Mouse (Mus musculus) left cerebral cortex, postnatal 14 days (tissue): ENCODE data around the gene Lhfpl2. TPM values are rescaled to one million over a fixed set of nuclear protein-coding genes. Genes with fewer than 3 reads are reported as not detected.
"Not testable (repeated sequence)": the region's sequence is repeated elsewhere in the genome, so short reads cannot be mapped to it uniquely, and the experiment has no call there.

Source experiments
- DNase-seq, 2 experiments: peaks; one replicate each; pipeline ENCODE4 v3.0.0; 2021 to 2022; ENCODE audit warnings: low spot score in 2 of 2, mixed read lengths in 1 of 2
- intact Hi-C: fragments of 180-260 bp; cut with DNase I; formaldehyde crosslinking; loops from one replicate; pipeline ENCODE4 v1.15.1; 2025
- long read RNA-seq, 2 experiments: library from polyadenylated mRNA; stranded (forward); transcript quantifications; one replicate each; pipeline ENCODE4 v2.0.0; 2021
- total RNA-seq, 2 experiments: library from RNA; stranded (reverse); gene quantifications; 2 replicates each; pipeline ENCODE4 v1.2.3; 2021

Gene Lhfpl2
- 10 to 100 TPM; 20.8 TPM for total RNA-seq
- long read RNA-seq, experiment 1, full-length matches to known transcripts: 18 of 23 reads
- long read RNA-seq, experiment 1, partial matches to known transcripts: 0 of 23 reads
- long read RNA-seq, experiment 1, other reads (novel, unspliced or antisense): 5 of 23 reads
- long read RNA-seq, experiment 2, full-length matches to known transcripts: 27 of 36 reads
- long read RNA-seq, experiment 2, partial matches to known transcripts: 5 of 36 reads
- long read RNA-seq, experiment 2, other reads (novel, unspliced or antisense): 4 of 36 reads

DNA sequence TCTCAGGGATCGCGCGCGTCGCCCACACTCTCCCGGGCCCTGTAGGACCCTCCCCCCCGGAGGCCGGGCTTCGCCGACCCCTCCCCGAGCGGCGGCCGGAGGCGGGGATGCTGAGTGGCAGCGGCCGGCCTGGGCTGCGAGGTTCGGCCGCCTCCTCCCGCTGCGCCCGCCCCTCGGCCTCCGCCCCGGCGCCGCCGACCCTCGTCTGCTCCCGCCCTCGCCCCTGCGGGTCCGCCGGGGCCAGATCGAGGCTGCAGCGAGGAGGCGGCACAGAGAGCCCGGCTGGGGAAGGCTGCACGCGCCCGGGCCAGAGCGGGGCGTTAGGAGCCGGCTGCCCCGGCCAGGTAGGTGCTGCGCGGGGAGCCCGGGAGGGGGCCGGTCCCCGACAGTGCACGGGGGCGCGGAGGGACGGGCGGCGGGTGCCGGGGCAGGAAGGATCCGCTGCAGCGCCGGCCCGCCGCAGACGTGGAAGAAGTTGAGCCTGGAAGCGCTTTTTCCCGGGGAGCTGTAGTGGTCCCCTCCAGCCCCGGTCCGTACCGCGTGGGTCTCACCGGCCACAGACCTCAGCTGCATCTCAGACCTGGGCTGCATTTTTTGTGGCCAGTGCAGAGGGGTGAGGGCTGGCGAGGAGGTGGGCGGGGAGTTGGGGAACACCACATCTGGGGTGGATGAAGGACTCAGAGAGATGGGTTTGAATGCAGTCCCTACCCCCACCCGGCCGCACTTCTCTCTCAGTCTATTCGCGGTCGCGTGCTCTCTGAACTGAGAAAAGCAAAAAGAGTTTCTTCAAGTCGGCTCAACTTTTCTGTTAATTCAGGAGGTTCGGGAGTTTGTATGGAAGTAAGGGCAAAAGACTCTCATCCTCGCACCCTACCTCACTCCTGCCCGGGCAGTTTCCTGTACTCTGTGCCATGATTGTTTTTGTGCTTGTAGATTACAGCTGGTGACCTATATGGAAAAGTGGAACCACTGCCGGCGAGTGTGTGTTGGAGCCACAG, at the start of gene Lhfpl2:
Gene Lhfpl2, plus strand, starts transcription at position 234 of the 998 bp plus-strand sequence.
- peak in 1 of 2 experiments; percentile 32 for DNase-seq
- intact Hi-C loops: no loop called here

- intact Hi-C loops: no loop called here
Measured at GRCm38 (mm10) chr13:94011996-94012575, 45.5 kb upstream of the Lhfpl2 start.

GRCm38 (mm10) chr13:94013986-94014385, 43.6 kb upstream of the Lhfpl2 start:
- intact Hi-C loops: no loop called here
- no peak for DNase-seq

More at GRCm38 (mm10) chr13:94011996-94012575, 45.5 kb upstream of the Lhfpl2 start:
- DNase-seq: no peak

DNA sequence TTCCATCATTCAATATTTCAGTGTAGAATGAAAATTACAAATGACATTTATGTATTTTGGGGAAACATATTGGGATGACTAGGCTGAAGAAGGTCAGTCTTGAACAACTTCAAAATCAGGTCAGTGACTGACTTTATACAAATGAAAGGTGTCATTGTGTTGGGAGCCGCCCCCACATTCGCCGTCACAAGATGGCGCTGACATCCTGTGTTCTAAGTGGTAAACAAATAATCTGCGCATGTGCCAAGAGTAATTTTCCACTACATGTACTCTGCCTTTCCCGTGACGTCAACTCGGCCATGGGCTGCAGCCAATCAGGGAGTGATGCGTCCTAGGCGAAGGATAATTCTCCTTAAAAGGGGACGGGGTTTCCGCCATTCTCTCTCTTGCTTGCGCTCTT, 33.0 kb upstream of the Lhfpl2 start:
- DNase-seq, intact Hi-C loops: not testable (repeated sequence)

GRCm38 (mm10) chr13:94029147-94029546, 28.4 kb upstream of the Lhfpl2 start:
- intact Hi-C loops: no loop called here
- DNase-seq: peak in 1 of 2 experiments; percentile 20

GRCm38 (mm10) chr13:94030551-94030950, 27.0 kb upstream of the Lhfpl2 start:
- intact Hi-C loops: no loop called here
- DNase-seq: no peak

DNA sequence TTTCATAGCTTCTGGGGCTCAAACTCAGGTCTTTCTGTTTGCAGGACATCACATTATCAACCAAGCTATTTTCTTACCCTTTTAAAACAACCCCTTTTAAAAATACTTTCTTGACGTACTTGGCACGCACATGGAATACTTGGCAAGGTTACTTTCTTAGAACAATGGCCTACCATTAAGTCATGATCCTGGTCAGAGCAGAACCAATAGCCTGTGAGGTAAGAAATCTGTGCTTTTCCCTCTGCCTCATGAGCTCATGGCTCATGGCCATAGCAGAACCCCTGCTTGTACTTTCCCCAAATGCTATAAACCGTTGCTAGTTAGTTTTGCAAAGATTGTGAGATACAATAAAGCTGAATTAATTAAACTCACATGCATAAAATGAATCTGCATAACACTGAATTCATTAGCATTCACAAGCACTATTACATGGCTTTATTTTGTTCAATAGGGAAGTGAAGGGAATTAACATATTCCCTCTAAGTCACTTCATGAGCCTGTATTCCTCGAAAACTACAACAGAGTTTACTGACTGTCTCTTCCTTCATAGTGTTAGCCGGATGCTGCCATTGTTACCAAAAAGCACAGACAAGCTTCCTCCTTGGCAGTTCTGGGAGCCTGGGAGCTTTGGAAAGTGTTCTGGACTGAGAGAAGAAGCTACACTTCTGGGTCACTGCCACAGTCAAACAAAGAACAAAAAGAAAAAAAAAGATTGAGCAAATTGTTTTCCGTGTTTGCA, 20.1 kb upstream of the Lhfpl2 start:
- intact Hi-C loops: no loop called here
- no peak for DNase-seq

- intact Hi-C loops: no loop called here
- no peak for DNase-seq
Measured at GRCm38 (mm10) chr13:94038052-94038340, 19.6 kb upstream of the Lhfpl2 start.

DNA sequence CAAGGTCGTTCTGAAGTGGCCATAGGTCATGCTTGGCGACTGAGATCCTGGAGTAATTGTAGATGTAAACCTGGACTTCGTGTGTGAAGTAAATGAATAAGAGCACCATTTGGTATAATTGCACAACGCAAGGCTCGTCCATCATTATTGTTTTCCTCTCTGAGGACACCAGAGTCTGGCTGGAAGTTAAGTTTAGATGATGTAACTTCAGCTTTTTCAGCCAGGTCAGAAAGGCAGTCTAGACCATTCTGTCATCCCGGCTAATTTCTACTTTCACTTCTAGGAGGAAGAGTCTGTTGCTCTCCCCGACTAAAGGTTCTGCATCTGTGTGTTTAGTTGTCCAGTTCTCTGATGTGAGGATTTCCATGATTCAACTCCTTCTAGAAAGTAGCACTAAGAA, 7.6 kb upstream of the Lhfpl2 start:
- DNase-seq: no peak
- intact Hi-C loops: no loop called here

DNA sequence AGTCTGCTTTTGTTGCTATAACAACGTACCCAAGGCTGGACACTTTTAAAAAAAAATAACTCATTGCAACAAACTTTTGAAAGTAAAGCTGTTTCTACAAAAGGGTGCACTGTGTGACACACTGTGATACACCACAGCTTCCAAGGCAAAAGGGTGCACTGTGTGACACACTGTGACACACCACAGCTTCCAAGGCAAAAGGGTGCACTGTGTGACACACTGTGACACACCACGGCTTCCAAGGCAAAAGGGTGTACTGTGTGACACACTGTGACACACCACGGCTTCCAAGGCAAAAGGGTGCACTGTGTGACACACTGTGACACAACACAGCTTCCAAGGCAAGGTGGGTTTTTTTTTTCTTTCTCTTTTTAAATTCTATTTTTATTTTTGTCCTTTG, 6.8 kb upstream of the Lhfpl2 start:
- intact Hi-C loops: no loop called here
- DNase-seq: no peak

- intact Hi-C loops: no loop called here
- no peak for DNase-seq
Measured at GRCm38 (mm10) chr13:94057036-94057562, 497 bp upstream of the Lhfpl2 start.

GRCm38 (mm10) chr13:94058642-94059222, 1.1 kb downstream of the Lhfpl2 start:
- no peak for DNase-seq
- intact Hi-C loops: no loop called here

DNA sequence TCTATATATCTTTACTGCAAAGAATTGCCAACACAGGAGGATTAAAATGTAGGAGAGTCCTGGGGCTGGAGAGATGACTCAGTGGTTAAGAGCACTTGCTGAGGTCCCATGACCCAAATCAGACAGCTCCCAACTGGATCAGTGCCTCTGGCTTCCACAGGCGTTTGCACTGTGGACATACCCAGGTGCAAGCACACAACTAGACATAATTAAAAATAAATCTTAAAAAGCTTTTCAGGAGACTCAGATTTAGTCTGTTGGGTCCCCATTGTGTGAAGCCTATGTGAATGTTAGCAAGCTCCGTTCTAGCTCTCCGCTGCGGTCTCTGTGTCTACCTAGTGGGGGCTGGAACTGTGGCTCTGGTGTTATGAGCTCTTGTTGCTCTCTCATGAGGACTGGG, 1.8 kb downstream of the Lhfpl2 start:
- intact Hi-C loops: no loop called here
- DNase-seq: no peak

- intact Hi-C loops: no loop called here
- DNase-seq: peak; percentile 31 to 42
Measured at GRCm38 (mm10) chr13:94059778-94060177, 2.2 kb downstream of the Lhfpl2 start.

DNA sequence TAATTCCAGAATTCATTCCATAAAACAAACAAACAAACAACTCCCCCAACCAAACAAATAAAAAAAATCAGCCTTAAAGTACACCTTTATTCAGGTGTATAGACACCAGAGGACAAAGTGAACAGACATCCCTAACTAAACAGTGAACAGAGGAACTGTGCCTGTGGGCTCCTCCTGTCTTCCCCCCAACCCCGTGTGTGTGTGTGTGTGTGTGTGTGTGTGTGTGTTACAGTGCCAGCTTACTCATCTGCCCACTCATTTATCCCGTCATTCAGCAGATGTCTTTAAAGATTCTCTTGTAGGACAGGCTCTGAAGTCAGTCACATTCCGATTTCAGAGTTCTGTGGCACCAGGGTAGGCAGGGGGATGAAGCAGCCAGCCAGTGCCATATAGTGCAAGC, 2.9 kb downstream of the Lhfpl2 start:
- DNase-seq: no peak
- intact Hi-C loops: no loop called here

- intact Hi-C loops: no loop called here
- DNase-seq: no peak
Measured at GRCm38 (mm10) chr13:94061256-94061877, 3.8 kb downstream of the Lhfpl2 start.

GRCm38 (mm10) chr13:94062349-94063111, 4.9 kb downstream of the Lhfpl2 start:
- DNase-seq: peak in 1 of 2 experiments; percentile 17
- intact Hi-C loops: no loop called here

DNA sequence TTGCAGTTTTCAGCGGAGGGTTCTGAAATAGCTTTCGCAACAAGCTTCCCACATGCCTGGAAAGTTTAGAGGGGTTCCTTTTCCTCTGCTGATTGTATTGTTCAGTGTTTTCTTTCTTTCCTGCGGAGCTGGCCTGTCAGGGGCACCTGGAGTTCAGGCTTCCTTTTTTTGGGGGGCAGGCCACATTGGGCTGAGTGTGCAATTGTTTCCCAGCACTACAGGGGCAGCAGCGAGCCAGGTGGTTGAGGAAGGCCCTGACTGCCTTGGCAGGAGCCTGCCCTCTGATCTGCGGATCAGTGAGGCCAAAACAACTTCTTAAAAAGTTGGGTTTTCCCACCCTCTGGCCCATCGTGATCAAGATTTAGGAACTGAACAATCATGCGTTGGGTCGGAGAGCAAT, 5.6 kb downstream of the Lhfpl2 start:
- intact Hi-C loops: no loop called here
- no peak for DNase-seq
